Mouse (Mus musculus) liver, postnatal 0 days (tissue): ENCODE measurements around the gene Adgb.

ENCODE experiments used
- CTCF ChIP-seq: sonication (generic); IDR thresholded peaks from 2 replicates; pipeline ENCODE4 v1.5.1; 2016; ENCODE audit warnings: antibody characterized with exemption, low read depth
- EP300 ChIP-seq: IDR thresholded peaks from 2 replicates; pipeline ENCODE4 v1.6.1; 2016; ENCODE audit warnings: antibody characterized with exemption, low read depth, mild to moderate bottlenecking

DNA sequence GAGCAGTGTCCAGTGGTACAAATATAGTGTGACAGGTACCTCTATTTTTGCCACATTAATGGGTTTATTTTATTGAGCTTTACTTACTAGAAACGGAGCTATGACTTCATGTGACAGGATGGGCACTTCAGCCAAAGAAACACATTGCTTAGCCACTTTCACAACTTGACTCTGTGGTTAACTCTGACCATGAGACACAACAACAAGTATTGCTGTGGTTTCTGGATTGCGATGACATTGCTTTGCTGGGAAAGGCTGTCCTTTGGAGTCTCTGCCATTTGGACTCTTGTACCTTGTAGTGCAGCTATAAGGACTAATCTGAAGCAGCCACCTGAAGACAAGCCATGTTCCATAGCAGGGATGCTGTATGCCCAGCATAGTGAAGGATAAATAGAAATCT lies 156.5 kb downstream of the Adgb start:
- TF ChIP-seq CTCF, result no peak
- TF ChIP-seq EP300, result no peak
